Mouse (Mus musculus): ENCODE data around the gene Syn3. TPM values are rescaled to one million over a fixed set of nuclear protein-coding genes. Genes with fewer than 3 reads are reported as not detected.

The Syn3 gene
- polyA plus RNA-seq, 1 experiment from 2014 or later, result 7.1 TPM

DNA sequence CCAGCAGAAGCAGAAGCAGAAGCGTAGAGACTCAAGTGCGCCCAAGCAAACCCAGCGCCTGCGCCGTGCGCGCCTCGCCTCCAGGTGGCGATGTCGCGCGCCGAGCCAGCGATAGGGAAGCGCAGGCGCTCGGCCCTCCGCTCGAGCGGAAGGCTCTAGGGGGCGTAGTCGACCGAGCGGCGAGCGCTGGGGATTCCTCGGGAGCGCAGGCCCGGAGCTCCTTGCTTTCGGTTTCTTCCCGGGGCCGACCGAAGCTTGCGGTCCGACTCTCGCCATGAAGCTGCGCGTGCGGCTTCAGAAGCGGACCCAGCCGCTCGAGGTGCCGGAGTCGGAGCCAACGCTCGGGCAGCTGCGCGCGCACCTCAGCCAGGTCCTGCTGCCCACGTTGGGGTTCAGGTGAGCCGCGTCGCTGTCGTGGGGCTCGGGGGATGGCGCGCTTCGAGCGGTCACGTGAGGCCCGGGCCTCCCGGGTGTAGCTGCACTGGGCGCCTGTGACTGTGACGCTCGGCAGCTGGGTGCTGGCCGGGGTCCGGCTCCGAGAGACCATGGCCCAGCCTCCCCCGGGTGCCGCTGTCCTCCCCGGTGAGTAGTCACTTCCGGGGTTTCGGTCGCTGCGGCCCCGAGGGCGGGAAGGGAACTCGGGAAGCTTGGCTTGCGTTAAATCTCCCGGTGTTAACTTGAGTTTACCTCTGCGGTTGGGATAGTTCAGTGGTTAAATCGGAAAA is 476.8 kb downstream of the Syn3 start, which contains the start of gene Fbxo7:
TSS of gene Fbxo7 (plus strand) at position 224 of the 725 bp plus-strand sequence.
- no peaks in the 10 kb centered on the region for H3K4me1 ChIP-seq (replicated peaks; ENCODE audit: control insufficient read depth, insufficient read depth, low read length)
- H3K36me3 ChIP-seq (ENCODE audit: control insufficient read depth, insufficient read depth, low read length), result no peaks in the 10 kb centered on the region
- peak within 1 kb of the TSS; percentile 82 for H3K9ac ChIP-seq (ENCODE audit: low read length)
- ATAC-seq (replicated peaks; ENCODE audit: low FRiP score) (peak; percentile 96), DNase-seq (ENCODE audit: low spot score) (peak; percentile 95)
- H3K4me2 ChIP-seq (ENCODE audit: low read depth, low read length, severe bottlenecking), result peak within 1 kb of the TSS; percentile 75
- no peaks in the 10 kb centered on the region for H3K9me3 ChIP-seq (ENCODE audit: control insufficient read depth, low read length)
- H3K27ac ChIP-seq (ENCODE audit: low read depth, low read length), result peak within 1 kb of the TSS; percentile 57; the same call in 1 of the 2 replicates
- under 1% methylated on average over 82 of the region's 82 CpGs for WGBS
- H3K4me3 ChIP-seq (ENCODE audit: low read depth, low read length), result peak within 1 kb of the TSS; percentile 80
- no peaks in the 10 kb centered on the region for H3K27me3 ChIP-seq (ENCODE audit: control insufficient read depth, insufficient read depth, low read length)

DNA sequence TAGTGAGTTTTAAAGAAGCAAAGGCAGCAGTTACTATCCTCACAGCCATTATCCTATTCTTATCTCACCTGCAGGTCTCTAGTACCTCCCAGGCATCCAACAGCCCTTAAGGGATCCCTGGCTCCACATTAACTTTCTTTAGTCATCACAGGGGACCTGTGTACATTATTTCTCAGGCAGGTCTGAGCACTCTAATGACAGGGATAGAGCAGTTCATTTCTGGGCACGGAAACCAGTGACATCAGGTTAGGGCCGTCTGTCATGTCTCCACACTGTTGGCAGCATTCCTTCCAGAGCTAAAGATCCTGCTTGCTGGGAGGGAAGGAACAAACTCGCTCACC is 477.3 kb downstream of the Syn3 start:
- Histone ChIP-seq H3K4me2 (ENCODE audit: low read depth, low read length, severe bottlenecking) (peak overlapping the region; percentile 2; the same call in 1 of the 2 replicates), H3K27me3 (ENCODE audit: control insufficient read depth, insufficient read depth, low read length) (no peaks in the 10 kb centered on the region), H3K4me1 (replicated peaks; ENCODE audit: control insufficient read depth, insufficient read depth, low read length) (no peaks in the 10 kb centered on the region), H3K27ac (ENCODE audit: low read depth, low read length) (no peak overlapping the region), H3K4me3 (ENCODE audit: low read depth, low read length) (peak overlapping the region; percentile 80), H3K9me3 (ENCODE audit: control insufficient read depth, low read length) (no peaks in the 10 kb centered on the region), H3K36me3 (ENCODE audit: control insufficient read depth, insufficient read depth, low read length) (no peaks in the 10 kb centered on the region), H3K9ac (ENCODE audit: low read length) (peak overlapping the region; percentile 1; the same call in 1 of the 2 replicates)
- ATAC-seq (replicated peaks; ENCODE audit: low FRiP score), result no peak; the same call in 1 of the 2 replicates
- no peak for DNase-seq (ENCODE audit: low spot score)
- WGBS, result 0% methylated on average over 3 of the region's 3 CpGs

DNA sequence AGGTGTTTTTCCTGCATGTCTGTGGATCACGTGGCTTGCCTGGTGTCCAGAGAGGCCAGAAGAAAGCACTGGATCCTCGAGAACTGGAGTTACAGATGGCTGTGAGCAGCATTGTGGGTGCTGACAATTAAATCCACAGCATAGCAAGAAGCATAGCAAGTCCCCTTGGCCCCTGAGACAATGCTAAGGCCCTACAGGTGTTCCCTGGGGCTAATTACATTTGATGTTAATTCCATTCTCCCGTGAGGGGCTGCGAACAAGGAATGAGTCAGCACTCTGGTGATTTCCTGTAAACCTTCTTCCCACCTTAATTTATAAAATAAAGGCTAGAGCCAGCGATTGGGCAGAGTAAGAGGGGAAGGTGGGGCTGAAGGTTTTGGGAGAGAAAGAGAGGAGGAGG is 479.9 kb downstream of the Syn3 start:
- WGBS, result 32% methylated on average over 5 of the region's 5 CpGs

DNA sequence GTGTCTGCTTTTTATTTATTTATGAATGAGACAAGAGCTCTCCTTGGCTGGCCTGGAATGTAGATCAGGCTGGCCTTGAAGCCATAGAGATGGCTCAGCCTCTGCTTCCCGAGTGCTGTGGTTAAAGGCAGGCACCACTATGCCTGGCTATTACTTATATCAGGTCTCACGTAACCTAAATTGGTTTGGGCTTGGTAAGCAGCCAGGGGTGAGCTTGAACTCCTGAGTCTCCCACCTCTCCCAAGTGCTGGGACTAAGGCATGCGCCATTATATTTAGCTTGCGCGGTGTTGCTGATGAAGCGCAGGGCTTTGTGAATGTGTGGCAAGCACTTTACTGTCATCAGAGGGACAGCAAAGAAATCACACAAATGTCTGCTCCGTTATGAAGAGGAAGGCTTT is 480.9 kb downstream of the Syn3 start:
- Histone ChIP-seq H3K4me2 (ENCODE audit: low read depth, low read length, severe bottlenecking) (no peak overlapping the region), H3K27me3 (ENCODE audit: control insufficient read depth, insufficient read depth, low read length) (no peaks in the 10 kb centered on the region), H3K4me1 (replicated peaks; ENCODE audit: control insufficient read depth, insufficient read depth, low read length) (no peaks in the 10 kb centered on the region), H3K36me3 (ENCODE audit: control insufficient read depth, insufficient read depth, low read length) (no peaks in the 10 kb centered on the region), H3K27ac (ENCODE audit: low read depth, low read length) (no peak overlapping the region), H3K9ac (ENCODE audit: low read length) (no peak overlapping the region), H3K9me3 (ENCODE audit: control insufficient read depth, low read length) (no peaks in the 10 kb centered on the region), H3K4me3 (ENCODE audit: low read depth, low read length) (no peak overlapping the region)
- no peak for ATAC-seq (replicated peaks; ENCODE audit: low FRiP score)
- DNase-seq (ENCODE audit: low spot score), result no peak
- WGBS, result 92% methylated on average over 7 of the region's 7 CpGs

More for the DNA sequence above, 479.9 kb downstream of the Syn3 start:
- H3K27ac ChIP-seq (ENCODE audit: low read depth, low read length), result no peak overlapping the region
- no peaks in the 10 kb centered on the region for H3K27me3 ChIP-seq (ENCODE audit: control insufficient read depth, insufficient read depth, low read length)
- H3K9me3 ChIP-seq (ENCODE audit: control insufficient read depth, low read length), result no peaks in the 10 kb centered on the region
- no peaks in the 10 kb centered on the region for H3K36me3 ChIP-seq (ENCODE audit: control insufficient read depth, insufficient read depth, low read length)
- no peak overlapping the region for H3K9ac ChIP-seq (ENCODE audit: low read length)
- no peak for DNase-seq (ENCODE audit: low spot score)
- H3K4me2 ChIP-seq (ENCODE audit: low read depth, low read length, severe bottlenecking), result no peak overlapping the region
- no peaks in the 10 kb centered on the region for H3K4me1 ChIP-seq (replicated peaks; ENCODE audit: control insufficient read depth, insufficient read depth, low read length)
- no peak for ATAC-seq (replicated peaks; ENCODE audit: low FRiP score)
- H3K4me3 ChIP-seq (ENCODE audit: low read depth, low read length), result no peak overlapping the region

DNA sequence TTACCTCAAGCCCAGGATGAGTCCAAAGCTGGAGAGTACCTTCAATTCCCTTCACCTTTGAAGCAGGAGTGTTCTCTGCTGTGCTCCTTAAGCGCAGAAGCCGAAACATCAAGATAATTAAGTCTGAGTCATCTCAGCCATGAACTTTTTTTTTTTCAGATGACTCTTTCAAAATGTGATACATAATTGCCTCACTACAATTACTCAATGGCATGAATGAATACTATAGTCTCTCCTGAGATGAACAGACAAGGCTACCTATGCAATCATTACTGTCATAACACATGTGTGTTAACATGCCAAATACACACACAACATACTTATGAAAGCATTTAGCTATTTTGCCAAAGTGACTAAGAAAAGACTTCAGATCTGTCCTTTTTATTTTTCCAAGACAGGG is 486.9 kb downstream of the Syn3 start, which contains the start of gene Bpifc:
TSS of gene Bpifc (minus strand) at position 115 of the 400 bp plus-strand sequence.
- DNase-seq (ENCODE audit: low spot score), result no peak
- no peak within 1 kb of the TSS for H3K4me2 ChIP-seq (ENCODE audit: low read depth, low read length, severe bottlenecking)
- 91% methylated on average over 2 of the region's 2 CpGs for WGBS

DNA sequence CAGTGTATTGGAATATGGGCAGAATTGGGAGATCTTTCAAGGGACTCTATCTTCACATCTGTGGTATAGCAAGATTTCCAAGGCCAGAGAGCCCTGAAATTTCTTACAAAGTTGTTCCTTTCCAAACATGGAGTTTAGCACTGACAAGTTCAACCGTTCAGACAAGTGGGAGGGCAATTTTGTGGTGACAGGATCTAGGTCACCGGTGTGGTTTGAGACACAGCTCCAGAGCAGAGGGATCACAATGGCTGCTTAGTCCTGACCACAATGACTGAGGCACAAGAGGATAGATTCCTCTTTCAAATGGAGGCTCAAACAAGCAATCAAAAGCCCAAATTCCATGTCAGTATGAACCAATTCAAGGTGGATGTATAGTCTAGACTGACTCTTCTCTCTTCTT is 487.5 kb downstream of the Syn3 start:
- Histone ChIP-seq H3K4me3 (ENCODE audit: low read depth, low read length) (no peak overlapping the region), H3K4me2 (ENCODE audit: low read depth, low read length, severe bottlenecking) (no peak overlapping the region), H3K36me3 (ENCODE audit: control insufficient read depth, insufficient read depth, low read length) (no peaks in the 10 kb centered on the region), H3K27me3 (ENCODE audit: control insufficient read depth, insufficient read depth, low read length) (no peaks in the 10 kb centered on the region), H3K4me1 (replicated peaks; ENCODE audit: control insufficient read depth, insufficient read depth, low read length) (no peaks in the 10 kb centered on the region), H3K9ac (ENCODE audit: low read length) (no peak overlapping the region), H3K9me3 (ENCODE audit: control insufficient read depth, low read length) (no peaks in the 10 kb centered on the region), H3K27ac (ENCODE audit: low read depth, low read length) (no peak overlapping the region)
- ATAC-seq (replicated peaks; ENCODE audit: low FRiP score) (no peak), DNase-seq (ENCODE audit: low spot score) (no peak)
- 82% methylated on average over 2 of the region's 2 CpGs for WGBS

More for the DNA sequence above, 486.9 kb downstream of the Syn3 start, which contains the start of gene Bpifc:
- H3K36me3 ChIP-seq (ENCODE audit: control insufficient read depth, insufficient read depth, low read length), result no peaks in the 10 kb centered on the region
- ATAC-seq (replicated peaks; ENCODE audit: low FRiP score), result no peak
- H3K27ac ChIP-seq (ENCODE audit: low read depth, low read length), result no peak within 1 kb of the TSS
- H3K4me1 ChIP-seq (replicated peaks; ENCODE audit: control insufficient read depth, insufficient read depth, low read length), result no peaks in the 10 kb centered on the region
- H3K27me3 ChIP-seq (ENCODE audit: control insufficient read depth, insufficient read depth, low read length), result no peaks in the 10 kb centered on the region
- H3K4me3 ChIP-seq (ENCODE audit: low read depth, low read length), result no peak within 1 kb of the TSS
- H3K9ac ChIP-seq (ENCODE audit: low read length), result no peak within 1 kb of the TSS
- H3K9me3 ChIP-seq (ENCODE audit: control insufficient read depth, low read length), result no peaks in the 10 kb centered on the region

DNA sequence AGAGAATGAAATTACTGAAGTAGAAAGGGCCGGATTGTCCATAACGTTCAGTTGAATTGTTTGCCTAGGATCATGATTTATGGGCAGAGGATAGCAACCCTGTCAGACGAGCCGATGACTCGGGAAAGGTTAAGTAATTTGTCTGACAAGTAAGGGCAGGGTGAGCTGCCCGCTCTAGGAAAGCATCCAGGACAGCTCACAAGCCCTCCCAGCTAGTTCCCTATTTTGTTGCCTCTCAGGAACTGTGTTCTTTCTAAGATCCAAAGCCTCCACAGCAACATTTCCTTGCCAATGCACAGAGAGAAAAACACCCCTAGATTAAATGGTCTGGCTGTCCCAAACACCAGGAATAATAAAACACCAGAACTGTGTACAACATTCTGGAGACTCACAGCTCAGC is 488.1 kb downstream of the Syn3 start:
- 81% methylated on average over 6 of the region's 6 CpGs for WGBS
- no peak overlapping the region for H3K4me2 ChIP-seq (ENCODE audit: low read depth, low read length, severe bottlenecking)
- H3K9me3 ChIP-seq (ENCODE audit: control insufficient read depth, low read length), result no peaks in the 10 kb centered on the region
- no peak for DNase-seq (ENCODE audit: low spot score)
- H3K36me3 ChIP-seq (ENCODE audit: control insufficient read depth, insufficient read depth, low read length), result no peaks in the 10 kb centered on the region
- ATAC-seq (replicated peaks; ENCODE audit: low FRiP score), result no peak
- H3K9ac ChIP-seq (ENCODE audit: low read length), result no peak overlapping the region
- H3K4me3 ChIP-seq (ENCODE audit: low read depth, low read length), result no peak overlapping the region
- no peaks in the 10 kb centered on the region for H3K27me3 ChIP-seq (ENCODE audit: control insufficient read depth, insufficient read depth, low read length)
- no peak overlapping the region for H3K27ac ChIP-seq (ENCODE audit: low read depth, low read length)
- H3K4me1 ChIP-seq (replicated peaks; ENCODE audit: control insufficient read depth, insufficient read depth, low read length), result no peaks in the 10 kb centered on the region

DNA sequence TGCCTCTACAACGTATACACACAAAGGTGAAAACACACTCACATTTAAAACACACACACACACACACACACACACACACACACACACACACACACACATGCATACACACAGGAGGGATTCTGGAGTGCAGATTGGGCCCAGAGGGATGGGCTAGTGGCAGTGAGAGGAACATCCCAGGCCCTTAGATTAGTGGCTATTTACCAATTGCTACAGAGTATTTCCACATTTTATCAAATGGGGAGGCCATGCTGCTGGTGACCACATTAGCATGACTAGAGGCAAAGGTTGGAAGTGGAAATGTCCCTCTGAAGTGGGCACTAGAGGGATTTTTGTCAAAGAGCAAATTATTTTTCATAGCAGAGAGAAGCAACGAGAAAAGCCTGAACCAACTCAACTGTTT is 489.0 kb downstream of the Syn3 start:
- ATAC-seq (replicated peaks; ENCODE audit: low FRiP score), result no peak
- H3K27me3 ChIP-seq (ENCODE audit: control insufficient read depth, insufficient read depth, low read length), result no peaks in the 10 kb centered on the region
- no peak overlapping the region for H3K9ac ChIP-seq (ENCODE audit: low read length)
- H3K9me3 ChIP-seq (ENCODE audit: control insufficient read depth, low read length), result no peaks in the 10 kb centered on the region
- no peak overlapping the region for H3K4me2 ChIP-seq (ENCODE audit: low read depth, low read length, severe bottlenecking)
- H3K4me3 ChIP-seq (ENCODE audit: low read depth, low read length), result no peak overlapping the region
- no peak overlapping the region for H3K27ac ChIP-seq (ENCODE audit: low read depth, low read length)
- H3K4me1 ChIP-seq (replicated peaks; ENCODE audit: control insufficient read depth, insufficient read depth, low read length), result no peaks in the 10 kb centered on the region
- no peak for DNase-seq (ENCODE audit: low spot score)
- WGBS, result 84% methylated on average over 2 of the region's 2 CpGs
- H3K36me3 ChIP-seq (ENCODE audit: control insufficient read depth, insufficient read depth, low read length), result no peaks in the 10 kb centered on the region

DNA sequence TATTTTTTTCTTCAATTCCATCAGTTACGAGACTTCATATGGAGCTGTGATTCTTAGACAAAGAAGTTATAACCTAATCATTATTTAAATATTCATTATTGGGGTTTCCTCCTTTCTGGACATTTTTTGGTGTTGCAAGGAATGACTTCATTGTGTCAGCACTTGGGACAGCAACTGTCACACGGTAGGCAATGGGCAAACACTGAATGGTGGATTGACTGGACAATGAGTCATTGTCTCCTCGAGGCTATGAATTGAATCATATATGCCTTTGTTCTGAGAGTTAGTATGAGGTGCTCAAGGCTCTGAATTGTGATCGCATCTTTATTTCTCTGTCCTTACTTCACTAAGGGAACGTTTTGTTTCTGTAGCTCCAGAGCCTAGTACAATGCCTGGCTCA is 492.2 kb downstream of the Syn3 start:
- 71% methylated on average over 5 of the region's 5 CpGs for WGBS
- Histone ChIP-seq H3K27ac (ENCODE audit: low read depth, low read length) (no peak overlapping the region), H3K36me3 (ENCODE audit: control insufficient read depth, insufficient read depth, low read length) (no peaks in the 10 kb centered on the region), H3K9ac (ENCODE audit: low read length) (no peak overlapping the region), H3K9me3 (ENCODE audit: control insufficient read depth, low read length) (no peaks in the 10 kb centered on the region), H3K27me3 (ENCODE audit: control insufficient read depth, insufficient read depth, low read length) (no peaks in the 10 kb centered on the region), H3K4me3 (ENCODE audit: low read depth, low read length) (no peak overlapping the region), H3K4me2 (ENCODE audit: low read depth, low read length, severe bottlenecking) (no peak overlapping the region), H3K4me1 (replicated peaks; ENCODE audit: control insufficient read depth, insufficient read depth, low read length) (no peaks in the 10 kb centered on the region)
- ATAC-seq (replicated peaks; ENCODE audit: low FRiP score) (no peak), DNase-seq (ENCODE audit: low spot score) (no peak)
